Mouse (Mus musculus) testis, adult 2 months (tissue): ENCODE measurements around the gene Cd163l1.

Experiments used
- CTCF ChIP-seq: fragments of 200-500 bp; IDR thresholded peaks from 2 replicates; pipeline ENCODE4 v1.5.1; 2012; ENCODE audit warnings: low read depth, mild to moderate bottlenecking, inconsistent platforms, low read length, moderate library complexity; ENCODE audit not compliant: control insufficient read depth, insufficient read depth, insufficient replicate concordance
- POLR2A ChIP-seq: fragments of 200-500 bp; IDR thresholded peaks from 2 replicates; pipeline ENCODE4 v1.6.1; 2012; ENCODE audit warnings: low read depth, mild to moderate bottlenecking, inconsistent platforms, low read length, moderate library complexity; ENCODE audit not compliant: control insufficient read depth

DNA sequence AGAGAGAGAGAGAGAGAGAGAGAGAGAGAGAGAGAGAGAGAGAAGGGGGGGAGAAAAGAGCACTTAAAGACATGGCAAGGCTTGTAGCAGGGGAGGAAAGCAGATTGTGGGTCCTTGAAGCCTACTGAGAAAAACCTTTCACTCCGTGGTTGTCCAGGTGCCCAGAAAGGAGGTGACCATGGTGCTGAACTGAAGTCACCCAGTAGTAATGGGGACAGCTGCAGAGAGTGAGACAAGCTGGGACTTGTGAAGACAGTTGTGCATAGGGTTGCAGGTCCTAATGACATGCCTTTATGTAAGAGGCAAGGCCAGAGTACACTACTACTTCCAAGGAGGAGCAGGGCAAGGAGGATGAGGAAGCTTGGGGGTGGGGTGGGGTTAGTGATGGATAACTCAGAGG is 1.2 kb downstream of the Cd163l1 start:
- TF ChIP-seq CTCF (no peak), POLR2A (no peak)
